Mouse (Mus musculus) adrenal gland, adult 2 months (tissue): Measurements from ENCODE around the gene Meig1. TPM values are rescaled to one million over a fixed set of nuclear protein-coding genes. Genes with fewer than 3 reads are reported as not detected.

Experiments
- polyA plus RNA-seq: library from polyadenylated mRNA; depleted of rRNA; stranded (reverse); fragments of >200 nt; gene quantifications from 2 replicates; pipeline ENCODE4 v1.2.3, GENCODE M21; 2012; rRNA removed
- total RNA-seq, 2 experiments: library from RNA; stranded (reverse); gene quantifications; 2 replicates each; pipeline ENCODE4 v1.2.3; 2021

Gene Meig1
- total and polyA plus RNA-seq, 3 experiments: not detected

Other genes starting within 250 kb of the Meig1 start
- gene Nmt2, start 138.4 kb downstream of the Meig1 start, total RNA-seq: 10 to 100 TPM; 42.6 to 69.1 TPM
- 7.9 and 9.2 TPM in 2 replicates for gene Nmt2, start 138.4 kb downstream of the Meig1 start, polyA plus RNA-seq
- 10 to 100 TPM; 10.7 to 13.2 TPM for gene Rpp38, start 90.0 kb downstream of the Meig1 start, total RNA-seq
- 1.2 and 1.5 TPM in 2 replicates for gene Rpp38, start 90.0 kb downstream of the Meig1 start, polyA plus RNA-seq
- gene Acbd7, start 86.5 kb downstream of the Meig1 start, total RNA-seq: not detected
- not detected in 2 replicates for gene Acbd7, start 86.5 kb downstream of the Meig1 start, polyA plus RNA-seq
- gene Olah, start 25.4 kb downstream of the Meig1 start, total RNA-seq: under 1 TPM; 0.26 to 0.45 TPM
- gene Olah, start 25.4 kb downstream of the Meig1 start, polyA plus RNA-seq: not detected in 2 replicates
- gene Dclre1c, start 1.5 kb upstream of the Meig1 start, total RNA-seq: 1 to 10 TPM; 7.1 to 7.3 TPM
- 1.2 and 1.6 TPM in 2 replicates for gene Dclre1c, start 1.5 kb upstream of the Meig1 start, polyA plus RNA-seq
- 1 to 10 TPM; 1.1 to 1.9 TPM for gene Suv39h2, start 52.4 kb upstream of the Meig1 start, total RNA-seq
- gene Suv39h2, start 52.4 kb upstream of the Meig1 start, polyA plus RNA-seq: 0.85 and 1.3 TPM in 2 replicates
- gene Gm45902, start 90.1 kb upstream of the Meig1 start, total RNA-seq: 1 to 10 TPM; 1.8 to 2.3 TPM
- 1.5 and 2.2 TPM in 2 replicates for gene Gm45902, start 90.1 kb upstream of the Meig1 start, polyA plus RNA-seq
- gene Hspa14, start 90.2 kb upstream of the Meig1 start, total RNA-seq: 10 to 100 TPM; 26.6 to 36.9 TPM
- 10.5 and 10.6 TPM in 2 replicates for gene Hspa14, start 90.2 kb upstream of the Meig1 start, polyA plus RNA-seq
- 1 to 10 TPM; 4.4 TPM for gene Cdnf, start 90.4 kb upstream of the Meig1 start, total RNA-seq
- 0.57 TPM in 2 replicates for gene Cdnf, start 90.4 kb upstream of the Meig1 start, polyA plus RNA-seq
- gene Fam107b, start 147.8 kb upstream of the Meig1 start, total RNA-seq: 10 to 100 TPM; 16.1 to 17.4 TPM
- 3.5 and 3.9 TPM in 2 replicates for gene Fam107b, start 147.8 kb upstream of the Meig1 start, polyA plus RNA-seq